Mouse (Mus musculus): ENCODE data around the gene Rab13. TPM values are rescaled to one million over a fixed set of nuclear protein-coding genes. Genes with fewer than 3 reads are reported as not detected.

Gene Rab13
- total and polyA plus RNA-seq, 2 experiments = 3.0 to 5.2 TPM

- Histone ChIP-seq H3K27ac (replicated peaks; ENCODE audit: insufficient read depth, low read depth, low read length) (peak within 1 kb of the TSS; percentile 93), H3K9ac (ENCODE audit: low read depth, low read length) (peak within 1 kb of the TSS; percentile 91), H3K27me3 (ENCODE audit: control insufficient read depth, insufficient read depth, low read length) (no peaks in the 10 kb centered on the region), H3K4me3 (ENCODE audit: insufficient read depth, low read depth, low read length) (peak within 1 kb of the TSS; percentile 92), H3K79me2 (ENCODE audit: control insufficient read depth, insufficient read depth, low read length) (peaks cover 30% of the 10 kb centered on the region; the same call in 1 of the 2 replicates), H3K4me1 (ENCODE audit: control insufficient read depth, insufficient read depth, low read length) (peaks cover 18% of the 10 kb centered on the region), H3K36me3 (ENCODE audit: control insufficient read depth, insufficient read depth, low read length) (peaks cover 9% of the 10 kb centered on the region; the same call in 1 of the 2 replicates)
- DNase-seq (ENCODE audit: extremely low read depth, low read depth, low spot score) = peak; percentile 95
- WGBS = under 1% methylated on average over 40 of the region's 40 CpGs
- TF ChIP-seq CTCF (IDR thresholded peaks at IDR 0.05; ENCODE audit: low read depth, low read length) = no peak
- peak; percentile 9; the same call in 1 of the 2 replicates for TF ChIP-seq POLR2A (IDR thresholded peaks at IDR 0.05; ENCODE audit: extremely low read depth, insufficient read depth, low read length)
Measured at GRCm38 (mm10) chr3:90253653-90254418, 40.3 kb downstream of the Rab13 start, which contains the start of gene Crtc2. TSS of gene Crtc2 (plus strand) at chr3:90254163.

- peaks cover 13% of the 10 kb centered on the region for H3K36me3 ChIP-seq (ENCODE audit: control insufficient read depth, insufficient read depth, low read length)
- peak overlapping the region; percentile 91 for H3K9ac ChIP-seq (ENCODE audit: low read depth, low read length)
- no peaks in the 10 kb centered on the region for H3K27me3 ChIP-seq (ENCODE audit: control insufficient read depth, insufficient read depth, low read length)
- TF ChIP-seq POLR2A (IDR thresholded peaks at IDR 0.05; ENCODE audit: extremely low read depth, insufficient read depth, low read length) = no peak
- no peak for TF ChIP-seq CTCF (IDR thresholded peaks at IDR 0.05; ENCODE audit: low read depth, low read length)
- DNase-seq (ENCODE audit: extremely low read depth, low read depth, low spot score) = peak; percentile 50
- H3K4me1 ChIP-seq (ENCODE audit: control insufficient read depth, insufficient read depth, low read length) = peaks cover 23% of the 10 kb centered on the region
- WGBS = under 1% methylated on average over 41 of the region's 41 CpGs
- H3K4me3 ChIP-seq (ENCODE audit: insufficient read depth, low read depth, low read length) = peak overlapping the region; percentile 92
- H3K79me2 ChIP-seq (ENCODE audit: control insufficient read depth, insufficient read depth, low read length) = peaks cover 33% of the 10 kb centered on the region; the same call in 1 of the 2 replicates
- peak overlapping the region; percentile 93 for H3K27ac ChIP-seq (replicated peaks; ENCODE audit: insufficient read depth, low read depth, low read length)
Measured at GRCm38 (mm10) chr3:90254419-90255193, 41.1 kb downstream of the Rab13 start.

- WGBS = 3% methylated on average over 2 of the region's 2 CpGs
- no peak for TF ChIP-seq POLR2A (IDR thresholded peaks at IDR 0.05; ENCODE audit: extremely low read depth, insufficient read depth, low read length)
- TF ChIP-seq CTCF (IDR thresholded peaks at IDR 0.05; ENCODE audit: low read depth, low read length) = no peak
- Histone ChIP-seq H3K27ac (replicated peaks; ENCODE audit: insufficient read depth, low read depth, low read length) (peak overlapping the region; percentile 93), H3K9ac (ENCODE audit: low read depth, low read length) (peak overlapping the region; percentile 91), H3K79me2 (ENCODE audit: control insufficient read depth, insufficient read depth, low read length) (peaks cover 33% of the 10 kb centered on the region; the same call in 1 of the 2 replicates), H3K4me1 (ENCODE audit: control insufficient read depth, insufficient read depth, low read length) (peaks cover 23% of the 10 kb centered on the region), H3K27me3 (ENCODE audit: control insufficient read depth, insufficient read depth, low read length) (no peaks in the 10 kb centered on the region), H3K36me3 (ENCODE audit: control insufficient read depth, insufficient read depth, low read length) (peaks cover 18% of the 10 kb centered on the region), H3K4me3 (ENCODE audit: insufficient read depth, low read depth, low read length) (peak overlapping the region; percentile 92)
- DNase-seq (ENCODE audit: extremely low read depth, low read depth, low spot score) = no peak
Measured at GRCm38 (mm10) chr3:90255194-90255565, 41.7 kb downstream of the Rab13 start.

- Histone ChIP-seq H3K36me3 (ENCODE audit: control insufficient read depth, insufficient read depth, low read length) (peaks cover 25% of the 10 kb centered on the region), H3K27ac (replicated peaks; ENCODE audit: insufficient read depth, low read depth, low read length) (no peak overlapping the region), H3K9ac (ENCODE audit: low read depth, low read length) (no peak overlapping the region), H3K79me2 (ENCODE audit: control insufficient read depth, insufficient read depth, low read length) (peaks cover 33% of the 10 kb centered on the region; the same call in 1 of the 2 replicates), H3K4me3 (ENCODE audit: insufficient read depth, low read depth, low read length) (no peak overlapping the region), H3K27me3 (ENCODE audit: control insufficient read depth, insufficient read depth, low read length) (no peaks in the 10 kb centered on the region), H3K4me1 (ENCODE audit: control insufficient read depth, insufficient read depth, low read length) (peaks cover 23% of the 10 kb centered on the region)
- TF ChIP-seq CTCF (IDR thresholded peaks at IDR 0.05; ENCODE audit: low read depth, low read length) (no peak), POLR2A (IDR thresholded peaks at IDR 0.05; ENCODE audit: extremely low read depth, insufficient read depth, low read length) (no peak)
- WGBS = 94% methylated on average over 14 of the region's 14 CpGs
- no peak for DNase-seq (ENCODE audit: extremely low read depth, low read depth, low spot score)
Measured at GRCm38 (mm10) chr3:90255784-90256353, 42.4 kb downstream of the Rab13 start.

GRCm38 (mm10) chr3:90256731-90257530 lies 43.4 kb downstream of the Rab13 start:
- WGBS = 85% methylated on average over 19 of the region's 19 CpGs
- Histone ChIP-seq H3K4me1 (ENCODE audit: control insufficient read depth, insufficient read depth, low read length) (peaks cover 23% of the 10 kb centered on the region), H3K36me3 (ENCODE audit: control insufficient read depth, insufficient read depth, low read length) (peaks cover 27% of the 10 kb centered on the region), H3K9ac (ENCODE audit: low read depth, low read length) (no peak overlapping the region), H3K27ac (replicated peaks; ENCODE audit: insufficient read depth, low read depth, low read length) (peak overlapping the region; percentile 84), H3K27me3 (ENCODE audit: control insufficient read depth, insufficient read depth, low read length) (no peaks in the 10 kb centered on the region), H3K79me2 (ENCODE audit: control insufficient read depth, insufficient read depth, low read length) (peaks cover 33% of the 10 kb centered on the region; the same call in 1 of the 2 replicates), H3K4me3 (ENCODE audit: insufficient read depth, low read depth, low read length) (no peak overlapping the region)
- peak; percentile 28 for DNase-seq (ENCODE audit: extremely low read depth, low read depth, low spot score)
- TF ChIP-seq CTCF (IDR thresholded peaks at IDR 0.05; ENCODE audit: low read depth, low read length) (no peak), POLR2A (IDR thresholded peaks at IDR 0.05; ENCODE audit: extremely low read depth, insufficient read depth, low read length) (no peak)

Measured in liver, adult 2 months (tissue).